Mouse (Mus musculus): Measurements from ENCODE around the gene Gm3106. TPM values are rescaled to one million over a fixed set of nuclear protein-coding genes. Genes with fewer than 3 reads are reported as not detected.
"Not testable (repeated sequence)": the region's sequence is repeated elsewhere in the genome, so short reads cannot be mapped to it uniquely, and the experiment has no call there.

Gene Gm3106
- polyA plus RNA-seq (2014; fragmentation: Nextera tagmentation; extraction: Ambion mirVana), result not detected in 2 replicates

- not testable (repeated sequence) for H3K27ac ChIP-seq (replicated peaks; ENCODE audit: low read depth, low read length); H3K9ac ChIP-seq (ENCODE audit: low read length); ATAC-seq (ENCODE audit: insufficient number of reproducible peaks, low FRiP score, low TSS enrichment, low read depth); H3K4me1 ChIP-seq (ENCODE audit: control insufficient read depth, insufficient read depth, low read length); DNase-seq (ENCODE audit: low spot score); H3K36me3 ChIP-seq (ENCODE audit: control insufficient read depth, insufficient read depth, low read length); H3K4me2 ChIP-seq (ENCODE audit: low read depth, severe bottlenecking); H3K27me3 ChIP-seq (ENCODE audit: control insufficient read depth, insufficient read depth, low read length); H3K4me3 ChIP-seq (ENCODE audit: low read depth, low read length); H3K9me3 ChIP-seq (ENCODE audit: control insufficient read depth, low read length)
- no CpG with 5 or more reads among the region's 2 CpGs for WGBS
These were observed at the start of gene Gm3106 for GRCm38 (mm10) chr5:94217705-94218104. TSS of gene Gm3106 (plus strand) at chr5:94218005.

Other genes starting within 250 kb of the Gm3106 start
- not detected in 2 replicates for gene BC061212, start 147.5 kb upstream of the Gm3106 start, polyA plus RNA-seq (2014; fragmentation: Nextera tagmentation; extraction: Ambion mirVana)
- not detected in 2 replicates for gene Gm6351, start 141.6 kb upstream of the Gm3106 start, polyA plus RNA-seq (2014; fragmentation: Nextera tagmentation; extraction: Ambion mirVana)
- not detected in 2 replicates for gene A430089I19Rik, start 88.8 kb downstream of the Gm3106 start, polyA plus RNA-seq (2014; fragmentation: Nextera tagmentation; extraction: Ambion mirVana)
- not detected in 2 replicates for gene Gm6502, start 96.4 kb downstream of the Gm3106 start, polyA plus RNA-seq (2014; fragmentation: Nextera tagmentation; extraction: Ambion mirVana)
- not detected in 2 replicates for gene AA792892, start 121.7 kb downstream of the Gm3106 start, polyA plus RNA-seq (2014; fragmentation: Nextera tagmentation; extraction: Ambion mirVana)
- not detected in 2 replicates for gene Gm7682, start 227.8 kb downstream of the Gm3106 start, polyA plus RNA-seq (2014; fragmentation: Nextera tagmentation; extraction: Ambion mirVana)